Mouse (Mus musculus): Measurements from ENCODE around the gene Nadk. TPM values are rescaled to one million over a fixed set of nuclear protein-coding genes. Genes with fewer than 3 reads are reported as not detected.

Nadk gene
- total and polyA plus RNA-seq, 2 experiments from 2014 or later = 48.2 to 81.6 TPM

GRCm38 (mm10) chr4:155613264-155613663 lies 51.1 kb downstream of the Nadk start:
- Histone ChIP-seq H3K9ac (replicated peaks; ENCODE audit: low read length, poor library complexity, severe bottlenecking) (no peak overlapping the region), H3K4me1 (ENCODE audit: insufficient read depth, low read length) (no peaks in the 10 kb centered on the region), H3K9me3 (ENCODE audit: low read length) (no peaks in the 10 kb centered on the region), H3K27ac (ENCODE audit: low read depth, low read length) (no peak overlapping the region), H3K4me2 (ENCODE audit: low read depth, low read length, poor library complexity, severe bottlenecking) (no peak overlapping the region), H3K36me3 (ENCODE audit: insufficient read depth, low read length) (peaks cover 67% of the 10 kb centered on the region), H3K27me3 (ENCODE audit: insufficient read depth, low read length) (no peaks in the 10 kb centered on the region), H3K4me3 (ENCODE audit: low read depth, low read length) (no peak overlapping the region)
- TF ChIP-seq CTCF (IDR thresholded peaks at IDR 0.05) = no peak
- no peak for ATAC-seq (ENCODE audit: low FRiP score)
- WGBS = 93% methylated on average over 3 of the region's 3 CpGs
- DNase-seq (ENCODE audit: low spot score) = no peak

GRCm38 (mm10) chr4:155618321-155618720 lies 56.1 kb downstream of the Nadk start:
- Histone ChIP-seq H3K4me3 (ENCODE audit: low read depth, low read length) (no peak overlapping the region), H3K4me2 (ENCODE audit: low read depth, low read length, poor library complexity, severe bottlenecking) (no peak overlapping the region), H3K9ac (replicated peaks; ENCODE audit: low read length, poor library complexity, severe bottlenecking) (no peak overlapping the region), H3K27me3 (ENCODE audit: insufficient read depth, low read length) (no peaks in the 10 kb centered on the region), H3K36me3 (ENCODE audit: insufficient read depth, low read length) (peaks cover 57% of the 10 kb centered on the region), H3K27ac (ENCODE audit: low read depth, low read length) (no peak overlapping the region), H3K4me1 (ENCODE audit: insufficient read depth, low read length) (no peaks in the 10 kb centered on the region), H3K9me3 (ENCODE audit: low read length) (no peaks in the 10 kb centered on the region)
- ATAC-seq (ENCODE audit: low FRiP score) (no peak), DNase-seq (ENCODE audit: low spot score) (no peak)
- 93% methylated on average over 5 of the region's 5 CpGs for WGBS
- no peak for TF ChIP-seq CTCF (IDR thresholded peaks at IDR 0.05)

- peak within 1 kb of the TSS; percentile 67 for H3K9ac ChIP-seq (replicated peaks; ENCODE audit: low read length, poor library complexity, severe bottlenecking)
- peak within 1 kb of the TSS; percentile 74 for H3K4me2 ChIP-seq (ENCODE audit: low read depth, low read length, poor library complexity, severe bottlenecking)
- peak within 1 kb of the TSS; percentile 86 for H3K27ac ChIP-seq (ENCODE audit: low read depth, low read length)
- H3K4me1 ChIP-seq (ENCODE audit: insufficient read depth, low read length) = peaks cover 4% of the 10 kb centered on the region; the same call in 1 of the 2 replicates
- H3K4me3 ChIP-seq (ENCODE audit: low read depth, low read length) = peak within 1 kb of the TSS; percentile 74
- ATAC-seq (ENCODE audit: low FRiP score) (peak; percentile 100), DNase-seq (ENCODE audit: low spot score) (peak; percentile 99)
- no peaks in the 10 kb centered on the region for H3K9me3 ChIP-seq (ENCODE audit: low read length)
- no peaks in the 10 kb centered on the region for H3K27me3 ChIP-seq (ENCODE audit: insufficient read depth, low read length)
- TF ChIP-seq CTCF (IDR thresholded peaks at IDR 0.05) = no peak
- H3K36me3 ChIP-seq (ENCODE audit: insufficient read depth, low read length) = peaks cover 13% of the 10 kb centered on the region
- under 1% methylated on average over 83 of the region's 84 CpGs for WGBS
Observed at GRCm38 (mm10) chr4:155624338-155625291, 62.4 kb downstream of the Nadk start, which contains the start of gene Cdk11b. TSS of gene Cdk11b (plus strand) at chr4:155624854.

GRCm38 (mm10) chr4:155630267-155630666 lies 68.1 kb downstream of the Nadk start:
- no peak overlapping the region for H3K4me2 ChIP-seq (ENCODE audit: low read depth, low read length, poor library complexity, severe bottlenecking)
- peaks cover 50% of the 10 kb centered on the region for H3K36me3 ChIP-seq (ENCODE audit: insufficient read depth, low read length)
- no peak for DNase-seq (ENCODE audit: low spot score)
- no peak for TF ChIP-seq CTCF (IDR thresholded peaks at IDR 0.05)
- H3K27me3 ChIP-seq (ENCODE audit: insufficient read depth, low read length) = no peaks in the 10 kb centered on the region
- H3K4me1 ChIP-seq (ENCODE audit: insufficient read depth, low read length) = no peaks in the 10 kb centered on the region
- ATAC-seq (ENCODE audit: low FRiP score) = no peak
- H3K27ac ChIP-seq (ENCODE audit: low read depth, low read length) = no peak overlapping the region
- H3K9me3 ChIP-seq (ENCODE audit: low read length) = no peaks in the 10 kb centered on the region
- 88% methylated on average over 6 of the region's 6 CpGs for WGBS
- no peak overlapping the region for H3K4me3 ChIP-seq (ENCODE audit: low read depth, low read length)
- no peak overlapping the region for H3K9ac ChIP-seq (replicated peaks; ENCODE audit: low read length, poor library complexity, severe bottlenecking)

GRCm38 (mm10) chr4:155635766-155636499 lies 73.8 kb downstream of the Nadk start:
- no peak for ATAC-seq (ENCODE audit: low FRiP score)

More at GRCm38 (mm10) chr4:155635766-155636499, 73.8 kb downstream of the Nadk start:
- Histone ChIP-seq H3K36me3 (ENCODE audit: insufficient read depth, low read length) (peaks cover 72% of the 10 kb centered on the region), H3K27ac (ENCODE audit: low read depth, low read length) (no peak overlapping the region), H3K9me3 (ENCODE audit: low read length) (no peaks in the 10 kb centered on the region), H3K9ac (replicated peaks; ENCODE audit: low read length, poor library complexity, severe bottlenecking) (no peak overlapping the region), H3K4me1 (ENCODE audit: insufficient read depth, low read length) (no peaks in the 10 kb centered on the region), H3K4me3 (ENCODE audit: low read depth, low read length) (no peak overlapping the region), H3K4me2 (ENCODE audit: low read depth, low read length, poor library complexity, severe bottlenecking) (no peak overlapping the region), H3K27me3 (ENCODE audit: insufficient read depth, low read length) (no peaks in the 10 kb centered on the region)
- no peak for DNase-seq (ENCODE audit: low spot score)
- no peak for TF ChIP-seq CTCF (IDR thresholded peaks at IDR 0.05)

Other genes with a start within 250 kb of the Nadk start
- 103 and 104 TPM in 2 replicates for gene Prkcz, start 201.0 kb upstream of the Nadk start, total RNA-seq (2014; rRNA removed)
- 104 and 106 TPM in 2 replicates for gene Prkcz, start 201.0 kb upstream of the Nadk start, polyA plus RNA-seq (2015; fragmentation: Nextera tagmentation; extraction: Ambion mirVana)
- 0.11 and 0.52 TPM in 2 replicates for gene Gabrd, start 164.3 kb upstream of the Nadk start, total RNA-seq (2014; rRNA removed)
- 0.36 and 0.37 TPM in 2 replicates for gene Gabrd, start 164.3 kb upstream of the Nadk start, polyA plus RNA-seq (2015; fragmentation: Nextera tagmentation; extraction: Ambion mirVana)
- gene Cfap74, start 153.2 kb upstream of the Nadk start, total RNA-seq (2014; rRNA removed) = 5.7 TPM in 2 replicates
- gene Cfap74, start 153.2 kb upstream of the Nadk start, polyA plus RNA-seq (2015; fragmentation: Nextera tagmentation; extraction: Ambion mirVana) = 5.8 and 6.5 TPM in 2 replicates
- 1.5 and 2.1 TPM in 2 replicates for gene Tmem52, start 93.3 kb upstream of the Nadk start, total RNA-seq (2014; rRNA removed)
- 0.33 TPM in 1 of 2 replicates, not detected in the other for gene Tmem52, start 93.3 kb upstream of the Nadk start, polyA plus RNA-seq (2015; fragmentation: Nextera tagmentation; extraction: Ambion mirVana)
- 405 and 431 TPM in 2 replicates for gene Gnb1, start 71.0 kb upstream of the Nadk start, total RNA-seq (2014; rRNA removed)
- gene Gnb1, start 71.0 kb upstream of the Nadk start, polyA plus RNA-seq (2015; fragmentation: Nextera tagmentation; extraction: Ambion mirVana) = 1,405 and 1,414 TPM in 2 replicates
- 65.1 and 74.9 TPM in 2 replicates for gene Slc35e2, start 39.0 kb downstream of the Nadk start, total RNA-seq (2014; rRNA removed)
- 14.7 and 14.8 TPM in 2 replicates for gene Slc35e2, start 39.0 kb downstream of the Nadk start, polyA plus RNA-seq (2015; fragmentation: Nextera tagmentation; extraction: Ambion mirVana)
- 15.2 and 25.3 TPM in 2 replicates for gene Cdk11b, start 62.5 kb downstream of the Nadk start, total RNA-seq (2014; rRNA removed)
- gene Cdk11b, start 62.5 kb downstream of the Nadk start, polyA plus RNA-seq (2015; fragmentation: Nextera tagmentation; extraction: Ambion mirVana) = 60.2 and 64.1 TPM in 2 replicates
- gene Gm10563, start 83.0 kb downstream of the Nadk start, total RNA-seq (2014; rRNA removed) = not detected in 2 replicates
- not detected in 2 replicates for gene Gm10563, start 83.0 kb downstream of the Nadk start, polyA plus RNA-seq (2015; fragmentation: Nextera tagmentation; extraction: Ambion mirVana)
- gene Mmp23, start 91.0 kb downstream of the Nadk start, total RNA-seq (2014; rRNA removed) = 4.1 and 6.4 TPM in 2 replicates
- gene Mmp23, start 91.0 kb downstream of the Nadk start, polyA plus RNA-seq (2015; fragmentation: Nextera tagmentation; extraction: Ambion mirVana) = 4.4 and 5.6 TPM in 2 replicates
- 115 and 118 TPM in 2 replicates for gene Mib2, start 106.8 kb downstream of the Nadk start, total RNA-seq (2014; rRNA removed)
- gene Mib2, start 106.8 kb downstream of the Nadk start, polyA plus RNA-seq (2015; fragmentation: Nextera tagmentation; extraction: Ambion mirVana) = 49.3 and 49.5 TPM in 2 replicates
- 43.8 and 46.4 TPM in 2 replicates for gene Fndc10, start 132.0 kb downstream of the Nadk start, total RNA-seq (2014; rRNA removed)
- 24.3 and 27.4 TPM in 2 replicates for gene Fndc10, start 132.0 kb downstream of the Nadk start, polyA plus RNA-seq (2015; fragmentation: Nextera tagmentation; extraction: Ambion mirVana)
- gene Ssu72, start 142.4 kb downstream of the Nadk start, total RNA-seq (2014; rRNA removed) = 84.1 and 90.7 TPM in 2 replicates
- 152 and 153 TPM in 2 replicates for gene Ssu72, start 142.4 kb downstream of the Nadk start, polyA plus RNA-seq (2015; fragmentation: Nextera tagmentation; extraction: Ambion mirVana)
- 51.0 and 78.0 TPM in 2 replicates for gene Tmem240, start 172.4 kb downstream of the Nadk start, total RNA-seq (2014; rRNA removed)
- gene Tmem240, start 172.4 kb downstream of the Nadk start, polyA plus RNA-seq (2015; fragmentation: Nextera tagmentation; extraction: Ambion mirVana) = 34.9 and 37.9 TPM in 2 replicates
- 52.6 and 69.1 TPM in 2 replicates for gene Atad3a, start 198.7 kb downstream of the Nadk start, total RNA-seq (2014; rRNA removed)
- gene Atad3a, start 198.7 kb downstream of the Nadk start, polyA plus RNA-seq (2015; fragmentation: Nextera tagmentation; extraction: Ambion mirVana) = 65.9 and 69.9 TPM in 2 replicates
- gene Vwa1, start 212.3 kb downstream of the Nadk start, total RNA-seq (2014; rRNA removed) = 42.1 and 42.5 TPM in 2 replicates
- gene Vwa1, start 212.3 kb downstream of the Nadk start, polyA plus RNA-seq (2015; fragmentation: Nextera tagmentation; extraction: Ambion mirVana) = 25.5 and 28.7 TPM in 2 replicates
- gene Tmem88b, start 223.5 kb downstream of the Nadk start, total RNA-seq (2014; rRNA removed) = 0.66 and 1.6 TPM in 2 replicates
- 0.56 and 0.65 TPM in 2 replicates for gene Tmem88b, start 223.5 kb downstream of the Nadk start, polyA plus RNA-seq (2015; fragmentation: Nextera tagmentation; extraction: Ambion mirVana)
- gene Ankrd65, start 228.1 kb downstream of the Nadk start, total RNA-seq (2014; rRNA removed) = not detected in 2 replicates
- gene Ankrd65, start 228.1 kb downstream of the Nadk start, polyA plus RNA-seq (2015; fragmentation: Nextera tagmentation; extraction: Ambion mirVana) = not detected in 2 replicates
- 111 and 123 TPM in 2 replicates for gene Mrpl20, start 240.5 kb downstream of the Nadk start, total RNA-seq (2014; rRNA removed)
- 279 and 316 TPM in 2 replicates for gene Mrpl20, start 240.5 kb downstream of the Nadk start, polyA plus RNA-seq (2015; fragmentation: Nextera tagmentation; extraction: Ambion mirVana)